Mouse (Mus musculus) frontal cortex, postnatal 14 days (tissue): Measurements from ENCODE around the gene C1qtnf12.

ENCODE experiments used
- DNase-seq, 2 experiments: peaks; one replicate each; pipeline ENCODE4 v3.0.0; 2022; ENCODE audit warnings: low spot score in 2 of 2

Gene C1qtnf12

GRCm38 (mm10) chr4:155993606-155994005 lies 31.5 kb downstream of the C1qtnf12 start:
- no peak for DNase-seq

GRCm38 (mm10) chr4:156004109-156004508 lies 42.0 kb downstream of the C1qtnf12 start:
- DNase-seq = no peak

GRCm38 (mm10) chr4:156008369-156008768 lies 46.3 kb downstream of the C1qtnf12 start:
- DNase-seq = no peak

- DNase-seq = no peak
Observed at GRCm38 (mm10) chr4:156013637-156014036, 51.5 kb downstream of the C1qtnf12 start, which contains the start of gene Tnfrsf4. Gene Tnfrsf4 (plus strand): TSS chr4:156013843.

GRCm38 (mm10) chr4:156014436-156014835 lies 52.3 kb downstream of the C1qtnf12 start:
- DNase-seq = no peak
